Mouse (Mus musculus): ENCODE results near the gene Sept8. TPM values are rescaled to one million over a fixed set of nuclear protein-coding genes. Genes with fewer than 3 reads are reported as not detected.
"Not testable (repeated sequence)": the region's sequence is repeated elsewhere in the genome, so short reads cannot be mapped to it uniquely, and the experiment has no call there.

The Sept8 gene
- polyA plus RNA-seq, 1 experiment: 13.9 TPM

GRCm38 (mm10) chr11:53550714-53551113 lies 31.7 kb downstream of the Sept8 start:
- no peak for DNase-seq (ENCODE audit: low read depth in 1 of 2, low spot score in 2 of 2)
- H3K27me3 ChIP-seq (ENCODE audit: control insufficient read depth, insufficient read depth, low read length): no peaks in the 10 kb centered on the region
- H3K36me3 ChIP-seq (ENCODE audit: control insufficient read depth, insufficient read depth, low read length): no peaks in the 10 kb centered on the region
- 93% methylated on average over 1 of the region's 1 CpGs for WGBS
- no peaks in the 10 kb centered on the region for H3K4me1 ChIP-seq (ENCODE audit: control insufficient read depth, insufficient read depth, insufficient read length)
- no peak for TF ChIP-seq CTCF (IDR thresholded peaks at IDR 0.05; ENCODE audit: extremely low read depth, insufficient read depth, insufficient read length, insufficient replicate concordance)
- TF ChIP-seq POLR2A (IDR thresholded peaks at IDR 0.05; ENCODE audit: low read depth, low read length): no peak
- H3K4me3 ChIP-seq (ENCODE audit: extremely low read depth, insufficient read depth, insufficient read length): no peak overlapping the region
- H3K27ac ChIP-seq (ENCODE audit: insufficient read depth, low read length): no peak overlapping the region

- TF ChIP-seq CTCF (IDR thresholded peaks at IDR 0.05; ENCODE audit: extremely low read depth, insufficient read depth, insufficient read length, insufficient replicate concordance): no peak
- TF ChIP-seq POLR2A (IDR thresholded peaks at IDR 0.05; ENCODE audit: low read depth, low read length): no peak
- Histone ChIP-seq H3K27me3 (ENCODE audit: control insufficient read depth, insufficient read depth, low read length) (no peaks in the 10 kb centered on the region), H3K4me1 (ENCODE audit: control insufficient read depth, insufficient read depth, insufficient read length) (no peaks in the 10 kb centered on the region), H3K4me3 (ENCODE audit: extremely low read depth, insufficient read depth, insufficient read length) (no peak overlapping the region), H3K36me3 (ENCODE audit: control insufficient read depth, insufficient read depth, low read length) (no peaks in the 10 kb centered on the region), H3K27ac (ENCODE audit: insufficient read depth, low read length) (no peak overlapping the region)
- no peak for DNase-seq (ENCODE audit: low read depth in 1 of 2, low spot score in 2 of 2)
- 28% methylated on average over 12 of the region's 12 CpGs for WGBS
Measured at GRCm38 (mm10) chr11:53551754-53552153, 32.7 kb downstream of the Sept8 start.

GRCm38 (mm10) chr11:53556529-53556928 lies 37.5 kb downstream of the Sept8 start:
- not testable (repeated sequence) for H3K4me1 ChIP-seq (ENCODE audit: control insufficient read depth, insufficient read depth, insufficient read length); H3K4me3 ChIP-seq (ENCODE audit: extremely low read depth, insufficient read depth, insufficient read length); DNase-seq (ENCODE audit: low read depth in 1 of 2, low spot score in 2 of 2); H3K27me3 ChIP-seq (ENCODE audit: control insufficient read depth, insufficient read depth, low read length); H3K27ac ChIP-seq (ENCODE audit: insufficient read depth, low read length); H3K36me3 ChIP-seq (ENCODE audit: control insufficient read depth, insufficient read depth, low read length)
- WGBS: 87% methylated on average over 8 of the region's 20 CpGs

GRCm38 (mm10) chr11:53557992-53558391 lies 38.9 kb downstream of the Sept8 start:
- not testable (repeated sequence) for DNase-seq (ENCODE audit: low read depth in 1 of 2, low spot score in 2 of 2); H3K36me3 ChIP-seq (ENCODE audit: control insufficient read depth, insufficient read depth, low read length); H3K27me3 ChIP-seq (ENCODE audit: control insufficient read depth, insufficient read depth, low read length); H3K4me1 ChIP-seq (ENCODE audit: control insufficient read depth, insufficient read depth, insufficient read length); H3K4me3 ChIP-seq (ENCODE audit: extremely low read depth, insufficient read depth, insufficient read length); H3K27ac ChIP-seq (ENCODE audit: insufficient read depth, low read length)
- 97% methylated on average over 2 of the region's 3 CpGs for WGBS

GRCm38 (mm10) chr11:53559980-53560379 lies 40.9 kb downstream of the Sept8 start:
- not testable (repeated sequence) for H3K4me1 ChIP-seq (ENCODE audit: control insufficient read depth, insufficient read depth, insufficient read length); H3K27me3 ChIP-seq (ENCODE audit: control insufficient read depth, insufficient read depth, low read length); H3K4me3 ChIP-seq (ENCODE audit: extremely low read depth, insufficient read depth, insufficient read length); H3K36me3 ChIP-seq (ENCODE audit: control insufficient read depth, insufficient read depth, low read length); H3K27ac ChIP-seq (ENCODE audit: insufficient read depth, low read length); DNase-seq (ENCODE audit: low read depth in 1 of 2, low spot score in 2 of 2)
- WGBS: 86% methylated on average over 2 of the region's 3 CpGs

- WGBS: 69% methylated on average over 2 of the region's 2 CpGs
- H3K4me3 ChIP-seq (ENCODE audit: extremely low read depth, insufficient read depth, insufficient read length): no peak overlapping the region
- H3K36me3 ChIP-seq (ENCODE audit: control insufficient read depth, insufficient read depth, low read length): no peaks in the 10 kb centered on the region
- TF ChIP-seq POLR2A (IDR thresholded peaks at IDR 0.05; ENCODE audit: low read depth, low read length): no peak
- no peak for TF ChIP-seq CTCF (IDR thresholded peaks at IDR 0.05; ENCODE audit: extremely low read depth, insufficient read depth, insufficient read length, insufficient replicate concordance)
- DNase-seq (ENCODE audit: low read depth in 1 of 2, low spot score in 2 of 2): no peak
- H3K27me3 ChIP-seq (ENCODE audit: control insufficient read depth, insufficient read depth, low read length): no peaks in the 10 kb centered on the region
- H3K4me1 ChIP-seq (ENCODE audit: control insufficient read depth, insufficient read depth, insufficient read length): 0 out of 2 replicates have a peak, but pooled peaks cover 2% of the 10 kb centered on the region
- no peak overlapping the region for H3K27ac ChIP-seq (ENCODE audit: insufficient read depth, low read length)
Measured at GRCm38 (mm10) chr11:53561986-53562385, 42.9 kb downstream of the Sept8 start.

- H3K27ac ChIP-seq (ENCODE audit: insufficient read depth, low read length): no peak overlapping the region
- WGBS: 89% methylated on average over 4 of the region's 4 CpGs
- H3K27me3 ChIP-seq (ENCODE audit: control insufficient read depth, insufficient read depth, low read length): no peaks in the 10 kb centered on the region
- 0 out of 2 replicates have a peak, but pooled peaks cover 3% of the 10 kb centered on the region for H3K4me1 ChIP-seq (ENCODE audit: control insufficient read depth, insufficient read depth, insufficient read length)
- H3K4me3 ChIP-seq (ENCODE audit: extremely low read depth, insufficient read depth, insufficient read length): no peak overlapping the region; the same call in 1 of the 2 replicates
- TF ChIP-seq POLR2A (IDR thresholded peaks at IDR 0.05; ENCODE audit: low read depth, low read length) (no peak), CTCF (IDR thresholded peaks at IDR 0.05; ENCODE audit: extremely low read depth, insufficient read depth, insufficient read length, insufficient replicate concordance) (no peak)
- DNase-seq (ENCODE audit: low read depth in 1 of 2, low spot score in 2 of 2): no peak
- H3K36me3 ChIP-seq (ENCODE audit: control insufficient read depth, insufficient read depth, low read length): no peaks in the 10 kb centered on the region
Measured at GRCm38 (mm10) chr11:53566646-53567045, 47.6 kb downstream of the Sept8 start.

All from spleen, adult 2 months (tissue).